Mouse (Mus musculus) thymus, adult 2 months (tissue): Measurements from ENCODE around the gene Mks1. TPM values are rescaled to one million over a fixed set of nuclear protein-coding genes. Genes with fewer than 3 reads are reported as not detected.

Experiments used
- DNase-seq: peaks from one replicate; pipeline ENCODE4 v3.0.0; 2021
- H3K27ac ChIP-seq: fragments of 200-500 bp; 2 replicates; pipeline ENCODE4 v1.5.1; 2012; ENCODE audit warnings: low read length, control low read depth; ENCODE audit not compliant: control insufficient read depth, insufficient read depth
- H3K27me3 ChIP-seq: fragments of 200-500 bp; 2 replicates; pipeline ENCODE4 v1.6.1; 2012; ENCODE audit warnings: mild to moderate bottlenecking, low read length, moderate library complexity, mixed read lengths; ENCODE audit not compliant: control insufficient read depth, insufficient read depth
- H3K36me3 ChIP-seq: fragments of 200-500 bp; 2 replicates; pipeline ENCODE4 v1.6.1; 2012; ENCODE audit warnings: mild to moderate bottlenecking, low read length, moderate library complexity; ENCODE audit not compliant: control insufficient read depth, insufficient read depth
- H3K4me1 ChIP-seq: fragments of 200-500 bp; replicated peaks from 2 replicates; pipeline ENCODE4 v1.6.1; 2012; ENCODE audit warnings: low read length; ENCODE audit not compliant: control insufficient read depth, insufficient read depth
- H3K4me3 ChIP-seq: fragments of 200-500 bp; 2 replicates; pipeline ENCODE4 v1.5.1; 2012; ENCODE audit warnings: mild to moderate bottlenecking, low read length, control low read depth, moderate library complexity; ENCODE audit not compliant: control insufficient read depth, insufficient read depth
- CTCF ChIP-seq: fragments of 200-500 bp; IDR thresholded peaks from 2 replicates; pipeline ENCODE4 v1.5.1; 2012; ENCODE audit warnings: mild to moderate bottlenecking, control low read depth, low read length, moderate library complexity, borderline replicate concordance; ENCODE audit not compliant: control insufficient read depth, poor library complexity, insufficient read depth; ENCODE audit errors: extremely low read depth
- POLR2A ChIP-seq: fragments of 200-500 bp; IDR thresholded peaks from 2 replicates; pipeline ENCODE4 v1.6.1; 2012; ENCODE audit warnings: mild to moderate bottlenecking, low read length, control low read depth, moderate library complexity; ENCODE audit not compliant: control insufficient read depth, poor library complexity, insufficient read depth; ENCODE audit errors: extremely low read depth
- WGBS: fragments of 180-500 bp; shearing (Covaris S2); methylation state at CpG from one replicate; pipeline ENCODE4 v1.1.7; 2018; 5-methylcytosine and 5-hydroxymethylcytosine counted together
- polyA plus RNA-seq: library from polyadenylated mRNA; depleted of rRNA; stranded (reverse); fragments of >200 nt; gene quantifications from 2 replicates; pipeline ENCODE4 v1.2.3, GENCODE M21; 2012; rRNA removed

The Mks1 gene
- polyA plus RNA-seq, 1 experiment = 11.8 TPM

DNA sequence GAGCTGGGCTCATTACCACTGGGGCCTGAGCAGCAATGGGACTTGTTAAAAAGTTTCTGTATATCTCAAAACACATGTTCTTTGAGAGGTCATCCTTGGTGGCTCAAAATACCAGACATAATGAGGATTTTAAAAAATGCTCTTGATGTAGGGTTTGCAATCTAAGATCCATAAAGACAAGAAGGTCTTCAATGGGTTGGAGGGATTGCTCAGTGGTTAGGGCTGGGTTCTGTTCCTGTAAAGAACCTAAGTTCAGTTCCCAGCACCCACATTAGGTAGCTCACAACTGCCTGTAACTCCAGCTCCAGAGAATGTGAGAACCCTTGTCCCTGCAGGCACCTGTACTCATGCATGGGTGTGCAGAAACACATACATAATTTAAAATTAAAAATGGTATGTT lies 44.3 kb downstream of the Mks1 start, which contains the start of gene Olfr463:
Gene Olfr463 (minus strand): TSS at position 101 of the 400 bp plus-strand sequence.
- TF ChIP-seq CTCF (no peak), POLR2A (no peak)
- H3K27me3 ChIP-seq = no peaks in the 10 kb centered on the region
- H3K4me3 ChIP-seq = no peak within 1 kb of the TSS
- H3K36me3 ChIP-seq = no peaks in the 10 kb centered on the region
- no peak within 1 kb of the TSS for H3K27ac ChIP-seq
- H3K4me1 ChIP-seq = no peaks in the 10 kb centered on the region
- no peak for DNase-seq

DNA sequence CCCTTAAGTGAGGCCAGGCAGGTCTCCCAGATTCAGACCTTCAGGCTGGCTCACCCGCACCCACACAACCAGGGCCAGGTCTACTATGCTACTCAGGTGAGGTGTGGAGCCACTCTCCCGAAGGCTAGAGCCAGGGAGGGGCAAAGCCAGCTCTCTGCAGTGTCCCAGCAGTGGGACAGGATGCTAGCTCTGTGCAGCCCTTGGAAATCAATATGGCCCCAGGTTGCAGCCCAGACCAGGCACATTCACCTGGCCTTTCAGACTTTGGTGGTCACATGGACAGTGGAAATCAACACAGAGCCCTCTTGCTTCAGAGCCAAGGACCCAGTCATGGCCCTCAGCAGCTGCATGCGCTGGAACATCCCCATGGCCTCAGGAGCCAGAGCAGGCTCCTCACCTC lies 51.3 kb downstream of the Mks1 start:
- TF ChIP-seq POLR2A (no peak), CTCF (no peak)
- WGBS = 82% methylated on average over 3 of the region's 3 CpGs

More for the DNA sequence above, 51.3 kb downstream of the Mks1 start:
- H3K36me3 ChIP-seq = no peaks in the 10 kb centered on the region
- no peak overlapping the region for H3K27ac ChIP-seq
- no peak overlapping the region for H3K4me3 ChIP-seq
- no peaks in the 10 kb centered on the region for H3K27me3 ChIP-seq
- DNase-seq = no peak
- no peaks in the 10 kb centered on the region for H3K4me1 ChIP-seq

Other genes starting within 250 kb of the Mks1 start
- gene Hsf5, start 236.1 kb upstream of the Mks1 start, polyA plus RNA-seq = 0.04 and 0.05 TPM in 2 replicates
- gene Rnf43, start 190.5 kb upstream of the Mks1 start, polyA plus RNA-seq = 6.6 and 9.0 TPM in 2 replicates
- gene Supt4a, start 115.7 kb upstream of the Mks1 start, polyA plus RNA-seq = 172 and 215 TPM in 2 replicates
- 25.3 and 27.9 TPM in 2 replicates for gene Tspoap1, start 92.7 kb upstream of the Mks1 start, polyA plus RNA-seq
- gene Mpo, start 59.6 kb upstream of the Mks1 start, polyA plus RNA-seq = 4.6 and 8.5 TPM in 2 replicates
- 8.0 and 10.1 TPM in 2 replicates for gene Lpo, start 24.9 kb upstream of the Mks1 start, polyA plus RNA-seq
- 2.1 and 3.2 TPM in 2 replicates for gene Epx, start 22.3 kb downstream of the Mks1 start, polyA plus RNA-seq
- gene Olfr462, start 39.1 kb downstream of the Mks1 start, polyA plus RNA-seq = not detected in 2 replicates
- not detected in 2 replicates for gene Olfr463, start 44.2 kb downstream of the Mks1 start, polyA plus RNA-seq
- 0.27 and 0.28 TPM in 2 replicates for gene Olfr464, start 67.8 kb downstream of the Mks1 start, polyA plus RNA-seq
- gene Dynll2, start 134.3 kb downstream of the Mks1 start, polyA plus RNA-seq = 60.7 and 69.7 TPM in 2 replicates
- gene Srsf1, start 194.2 kb downstream of the Mks1 start, polyA plus RNA-seq = 247 and 358 TPM in 2 replicates
- 35.4 and 35.9 TPM in 2 replicates for gene Vezf1, start 215.1 kb downstream of the Mks1 start, polyA plus RNA-seq
- gene Cuedc1, start 244.8 kb downstream of the Mks1 start, polyA plus RNA-seq = 13.8 and 15.5 TPM in 2 replicates